Mouse (Mus musculus): ENCODE results near the gene Rfx7.
A peak's percentile ranks its signal among the peaks of the same experiment; 100 is the strongest.
"Not testable (repeated sequence)": the region's sequence is repeated elsewhere in the genome, so short reads cannot be mapped to it uniquely, and the experiment has no call there.

Rfx7 gene

DNA sequence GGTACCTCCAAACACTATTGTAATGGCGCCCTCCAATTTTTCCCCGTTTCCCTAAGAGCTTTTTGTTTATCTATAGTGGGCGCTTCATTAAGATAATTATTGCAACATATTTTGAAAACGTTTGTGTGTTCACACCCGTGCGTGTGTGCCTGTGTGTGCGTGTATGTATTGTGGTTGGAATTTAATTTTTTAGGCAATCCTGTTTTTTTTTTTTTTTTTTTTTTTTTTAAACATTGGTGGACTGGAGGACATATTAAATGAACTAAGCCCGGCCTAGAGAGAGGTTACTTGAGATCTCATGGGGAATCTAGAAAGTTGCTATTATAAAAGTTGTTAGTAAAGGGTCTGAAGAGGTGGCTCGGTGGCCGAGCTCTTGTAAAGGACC, 131.5 kb downstream of the Rfx7 start:
- no peak for DNase-seq (ENCODE audit: low spot score in 2 of 2)

DNA sequence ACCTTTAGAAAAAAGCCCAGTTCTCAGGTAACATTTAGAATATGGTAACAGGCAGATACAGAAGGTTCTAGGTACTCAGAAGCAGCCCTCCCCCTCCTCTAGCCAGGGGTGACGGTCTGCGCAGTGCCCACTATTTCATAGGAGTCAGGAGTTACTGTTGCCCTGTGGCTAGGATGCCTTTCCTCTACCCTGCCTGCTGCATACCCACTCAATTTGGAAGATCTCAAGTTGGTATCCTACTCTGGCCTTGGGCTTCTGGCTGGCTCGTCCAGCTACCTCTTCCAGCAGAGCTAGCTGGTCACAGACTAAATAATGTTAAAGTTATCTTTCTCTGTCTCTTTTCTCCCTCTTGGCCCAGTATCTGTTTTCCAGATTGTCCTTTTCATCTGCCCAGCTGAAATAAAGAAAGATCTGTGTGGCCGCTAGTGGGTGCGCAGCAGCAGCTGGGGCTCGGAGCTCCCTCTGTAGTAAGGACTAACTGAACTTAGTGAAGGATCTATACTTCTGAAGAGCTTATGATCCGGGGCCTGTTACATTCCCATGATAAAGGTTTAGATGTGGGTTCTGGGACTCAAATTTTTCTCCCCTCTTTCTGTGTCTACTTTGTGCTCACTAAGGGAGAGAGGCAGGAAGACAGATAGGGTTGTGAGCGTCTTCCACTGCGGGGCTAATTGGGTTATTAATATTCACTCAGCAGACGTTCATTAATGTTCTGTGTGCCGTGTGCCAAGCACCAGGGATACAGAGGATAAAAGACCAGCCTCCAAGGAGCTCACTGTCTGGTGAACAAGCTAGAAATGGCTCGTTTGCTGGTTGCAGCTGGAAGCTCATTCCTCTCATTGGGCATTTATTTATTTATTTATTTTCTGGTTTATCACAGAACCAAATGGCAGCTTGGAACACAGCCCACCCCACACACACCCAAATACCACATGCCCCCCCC, 132.6 kb downstream of the Rfx7 start:
- DNase-seq (ENCODE audit: low spot score in 2 of 2), result no peak

DNA sequence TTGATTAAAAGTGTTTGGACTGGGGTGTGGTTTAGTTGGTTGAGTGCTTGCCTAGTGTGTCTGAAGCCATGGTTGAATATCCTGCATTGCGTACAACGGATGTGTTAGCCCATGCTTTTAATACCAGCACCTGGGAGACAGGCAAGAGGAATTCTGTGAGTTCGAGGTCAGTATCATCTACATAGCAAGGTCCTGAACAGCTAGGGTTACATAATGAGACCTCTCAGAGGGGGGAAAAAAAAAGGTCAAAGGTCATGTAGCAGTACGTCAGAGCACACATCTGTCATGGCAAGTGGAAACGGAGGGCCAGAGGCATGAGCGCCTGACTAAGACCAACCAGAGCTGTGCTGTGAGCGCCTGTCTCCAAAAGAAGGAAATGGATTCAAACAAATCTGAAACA, 133.5 kb downstream of the Rfx7 start:
- no peak for DNase-seq (ENCODE audit: low spot score in 2 of 2)

DNA sequence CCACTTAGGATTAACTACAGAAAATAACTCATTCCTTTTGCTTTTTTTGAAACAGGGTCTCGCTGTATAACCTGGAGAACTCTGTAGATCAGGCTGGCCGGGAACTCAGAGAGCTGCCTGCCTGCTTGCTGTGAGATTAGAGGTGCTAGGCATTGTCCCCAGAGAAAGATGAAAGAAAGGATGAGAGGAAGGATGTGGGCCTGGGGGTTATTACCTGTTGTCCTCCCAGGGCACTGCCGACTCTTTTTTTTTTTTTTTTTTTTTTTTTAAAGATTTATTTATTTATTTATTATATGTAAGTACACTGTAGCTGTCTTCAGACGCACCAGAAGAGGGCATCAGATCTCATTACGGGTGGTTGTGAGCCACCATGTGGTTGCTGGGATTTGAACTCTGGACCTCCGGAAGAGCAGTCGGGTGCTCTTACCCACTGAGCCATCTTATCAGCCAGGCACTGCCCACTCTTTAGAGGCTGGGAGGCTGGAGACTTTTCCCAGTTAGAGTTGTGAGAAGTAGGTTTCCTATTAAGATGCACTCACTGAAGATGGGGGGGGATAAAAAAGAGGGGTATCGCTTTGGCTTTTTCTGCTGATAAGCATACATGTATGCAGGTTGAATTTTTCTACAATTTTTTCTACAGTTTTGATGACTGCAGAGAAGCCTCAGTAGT, 134.4 kb downstream of the Rfx7 start:
- not testable (repeated sequence) for DNase-seq (ENCODE audit: low spot score in 2 of 2)

DNA sequence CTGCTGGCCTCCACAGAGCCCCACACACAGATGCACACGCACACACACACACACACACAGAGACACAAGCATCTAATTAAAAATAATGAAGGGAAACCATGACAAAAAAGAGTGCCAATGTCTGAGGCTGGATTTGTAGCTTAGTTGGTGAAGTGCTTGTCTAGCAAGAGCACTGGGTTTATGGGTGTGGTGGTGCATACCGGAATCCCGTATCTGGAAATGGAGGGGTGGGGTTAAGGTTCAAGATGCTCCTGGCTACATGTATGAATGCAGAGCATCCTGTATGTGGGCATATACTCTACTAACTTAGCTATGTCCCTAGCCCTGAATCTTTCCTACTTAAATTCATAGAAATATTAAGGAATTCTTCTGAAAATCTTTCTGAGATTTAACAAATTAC, 135.1 kb downstream of the Rfx7 start:
- DNase-seq (ENCODE audit: low spot score in 2 of 2), result no peak

DNA sequence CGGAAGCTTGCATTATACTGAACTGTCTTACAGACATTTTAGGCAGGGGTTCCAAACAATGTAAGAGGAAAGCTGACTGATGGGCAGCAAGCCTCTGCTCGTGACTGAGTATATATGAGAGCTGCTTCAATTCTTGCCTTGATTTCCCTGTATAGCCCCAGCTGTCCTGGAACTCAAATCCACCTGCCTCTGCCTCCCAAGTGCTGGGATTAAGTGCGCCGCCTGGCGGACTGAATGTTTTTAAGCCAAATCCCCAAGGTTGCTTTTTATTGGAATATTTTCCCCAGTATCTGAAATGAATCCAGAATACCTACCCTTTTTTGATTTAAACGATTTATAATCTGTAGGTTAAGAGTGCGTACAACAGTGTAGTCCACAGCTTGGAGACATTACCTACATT, 137.3 kb downstream of the Rfx7 start:
- DNase-seq (ENCODE audit: low spot score in 2 of 2), result no peak

DNA sequence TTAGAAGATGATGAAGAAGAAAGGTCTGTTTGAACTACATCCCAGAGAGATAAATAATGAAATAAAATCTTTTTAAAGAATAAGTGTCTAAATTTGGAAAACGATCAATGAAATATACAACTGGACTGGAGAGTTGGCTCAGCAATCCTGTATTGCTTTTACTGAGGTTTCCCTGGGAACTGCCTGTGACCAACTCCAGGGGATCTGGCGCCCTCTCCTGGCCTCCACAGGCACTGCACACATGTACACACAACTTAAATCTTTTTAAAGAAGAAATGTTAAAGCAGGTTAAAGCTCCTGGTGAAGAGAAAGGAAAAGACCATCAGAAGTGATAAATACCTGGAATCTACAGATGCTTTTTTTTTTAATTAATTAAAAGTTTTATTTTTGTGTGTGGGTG, 140.3 kb downstream of the Rfx7 start:
- peak; percentile 55 to 86 for DNase-seq (ENCODE audit: low spot score in 2 of 2)

Measured in thymus, postnatal 10 days (tissue).